Mouse (Mus musculus) thymus, adult 2 months (tissue): ENCODE data around the gene Pcbp3.

Experiments
- CTCF ChIP-seq: fragments of 200-500 bp; IDR thresholded peaks from 2 replicates; pipeline ENCODE4 v1.5.1; 2012; ENCODE audit warnings: mild to moderate bottlenecking, control low read depth, low read length, moderate library complexity, borderline replicate concordance; ENCODE audit not compliant: control insufficient read depth, poor library complexity, insufficient read depth; ENCODE audit errors: extremely low read depth
- POLR2A ChIP-seq: fragments of 200-500 bp; IDR thresholded peaks from 2 replicates; pipeline ENCODE4 v1.6.1; 2012; ENCODE audit warnings: mild to moderate bottlenecking, low read length, control low read depth, moderate library complexity; ENCODE audit not compliant: control insufficient read depth, poor library complexity, insufficient read depth; ENCODE audit errors: extremely low read depth

DNA sequence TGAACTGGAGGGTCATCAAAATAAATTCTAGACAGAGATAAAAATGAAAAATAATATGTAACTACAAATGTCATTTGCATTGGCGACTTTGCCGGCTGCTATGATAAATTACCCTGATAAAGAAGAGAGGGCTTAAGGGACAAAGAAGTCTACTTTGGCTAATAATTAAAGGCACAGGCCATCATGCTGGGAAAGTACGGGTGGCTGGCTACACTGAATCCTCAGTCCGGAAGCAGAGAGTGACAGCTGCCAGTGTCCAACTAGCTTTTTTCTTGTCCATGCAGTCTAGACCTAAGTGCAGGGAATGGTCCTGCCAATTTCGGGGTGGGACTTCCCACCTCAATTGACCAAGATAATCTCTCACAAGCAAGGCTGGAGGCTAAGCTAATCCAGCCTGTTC lies 121.1 kb downstream of the Pcbp3 start:
- TF ChIP-seq POLR2A = no peak
- no peak for TF ChIP-seq CTCF
